Mouse (Mus musculus) forebrain, embryonic 12.5 days (tissue): ENCODE measurements around the gene Lrrc1. TPM values are rescaled to one million over a fixed set of nuclear protein-coding genes. Genes with fewer than 3 reads are reported as not detected.

Experiments used
- ATAC-seq: fragments of 200-750 bp; cut with Nextera tagmentation; 2 replicates; pipeline ENCODE4 v1.8.0; 2017; ENCODE audit warnings: moderate TSS enrichment; ENCODE audit not compliant: low FRiP score
- H3K27ac ChIP-seq: fragments of 300-500 bp; sonication (generic); 2 replicates; pipeline ENCODE4 v1.5.1; 2016; ENCODE audit warnings: mild to moderate bottlenecking
- H3K27me3 ChIP-seq: fragments of 300-500 bp; sonication (generic); 2 replicates; pipeline ENCODE4 v1.6.1; 2016; ENCODE audit warnings: mild to moderate bottlenecking
- H3K36me3 ChIP-seq: fragments of 300-500 bp; sonication (generic); replicated peaks from 2 replicates; pipeline ENCODE4 v1.6.1; 2016; ENCODE audit warnings: mild to moderate bottlenecking
- H3K4me1 ChIP-seq: fragments of 300-500 bp; sonication (generic); 2 replicates; pipeline ENCODE4 v1.6.1; 2016
- H3K4me2 ChIP-seq: fragments of 300-500 bp; sonication (generic); 2 replicates; pipeline ENCODE4 v1.6.1; 2016; ENCODE audit warnings: mild to moderate bottlenecking, moderate library complexity
- H3K4me3 ChIP-seq: fragments of 300-500 bp; sonication (generic); replicated peaks from 2 replicates; pipeline ENCODE4 v1.5.1; 2016; ENCODE audit warnings: mild to moderate bottlenecking
- H3K9ac ChIP-seq: fragments of 300-500 bp; sonication (generic); 2 replicates; pipeline ENCODE4 v1.6.1; 2016; ENCODE audit warnings: mild to moderate bottlenecking
- H3K9me3 ChIP-seq: fragments of 300-500 bp; sonication (generic); 2 replicates; pipeline ENCODE4 v1.6.1; 2016
- WGBS: fragments of 180-500 bp; shearing (Covaris S2); methylation state at CpG from one replicate; pipeline ENCODE4 v1.1.7; 2016; 5-methylcytosine and 5-hydroxymethylcytosine counted together
- polyA plus RNA-seq: library from polyadenylated mRNA; unstranded; fragments of >200 nt; fragmentation: Nextera tagmentation; extraction: Ambion mirVana; gene quantifications from 2 replicates; pipeline ENCODE4 v1.2.1, GENCODE M21; 2016

Gene Lrrc1
- polyA plus RNA-seq, 1 experiment from 2014 or later = 18.1 TPM

DNA sequence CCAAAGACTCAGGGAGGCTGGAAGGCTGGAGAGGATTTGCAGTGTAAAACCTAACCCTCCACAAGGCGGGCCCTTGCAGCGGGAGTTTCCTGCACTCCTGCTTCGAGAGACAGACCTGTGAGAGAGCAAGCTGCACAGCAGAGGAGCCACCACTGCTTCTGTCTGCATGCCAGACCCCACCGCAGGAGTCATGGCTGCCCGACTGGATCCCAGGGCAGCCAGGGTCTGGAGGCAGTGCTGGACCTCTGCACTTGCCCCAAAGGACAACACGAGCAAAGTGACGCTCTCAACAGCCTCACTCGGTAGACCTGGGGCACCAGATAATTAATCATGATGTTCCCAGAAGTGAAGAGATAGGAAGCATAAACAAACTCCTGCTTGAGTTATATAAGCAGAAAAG lies 72.1 kb downstream of the Lrrc1 start:
- Histone ChIP-seq H3K4me3 (no peak overlapping the region), H3K4me1 (peaks cover 21% of the 10 kb centered on the region), H3K27me3 (no peaks in the 10 kb centered on the region), H3K36me3 (peaks cover 20% of the 10 kb centered on the region), H3K9ac (no peak overlapping the region), H3K9me3 (no peaks in the 10 kb centered on the region), H3K27ac (no peak overlapping the region), H3K4me2 (no peak overlapping the region)
- WGBS = 83% methylated on average over 8 of the region's 8 CpGs
- ATAC-seq = no peak

DNA sequence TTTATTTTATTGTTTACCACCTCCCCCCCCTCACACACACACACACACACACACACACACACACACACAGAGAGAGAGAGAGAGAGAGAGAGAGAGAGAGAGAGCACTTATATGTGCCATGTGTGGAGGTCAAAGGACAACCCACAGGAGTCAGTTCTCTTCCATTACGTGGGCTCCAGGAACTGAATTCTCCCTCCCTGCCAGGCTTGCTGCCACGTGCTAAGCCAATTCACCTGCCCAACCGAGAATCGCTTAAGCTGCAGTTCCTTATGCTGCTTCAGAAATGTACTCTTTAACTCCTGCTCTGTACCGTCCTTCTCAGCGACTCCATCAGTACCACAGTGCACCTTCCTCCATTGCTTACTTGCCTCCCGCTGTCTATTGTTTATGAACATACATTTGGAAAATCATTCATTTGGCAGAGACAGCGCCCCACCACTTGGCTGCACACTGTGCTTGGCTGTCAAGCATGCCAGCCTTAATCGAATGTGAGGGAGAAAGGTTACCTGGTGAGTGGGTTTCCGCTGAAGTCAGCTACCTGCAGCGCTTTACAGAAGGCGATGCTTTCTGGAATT lies 72.9 kb downstream of the Lrrc1 start:
- H3K4me3 ChIP-seq = no peak overlapping the region
- no peak overlapping the region for H3K9ac ChIP-seq
- peaks cover 22% of the 10 kb centered on the region for H3K36me3 ChIP-seq
- no peaks in the 10 kb centered on the region for H3K9me3 ChIP-seq
- no peaks in the 10 kb centered on the region for H3K27me3 ChIP-seq
- H3K27ac ChIP-seq = no peak overlapping the region
- H3K4me1 ChIP-seq = peaks cover 14% of the 10 kb centered on the region
- ATAC-seq = no peak
- WGBS = 85% methylated on average over 12 of the region's 12 CpGs
- no peak overlapping the region for H3K4me2 ChIP-seq

- Histone ChIP-seq H3K4me1 (peaks cover 11% of the 10 kb centered on the region), H3K4me3 (no peak overlapping the region), H3K27me3 (no peaks in the 10 kb centered on the region), H3K36me3 (peaks cover 22% of the 10 kb centered on the region), H3K9me3 (no peaks in the 10 kb centered on the region), H3K27ac (no peak overlapping the region), H3K9ac (no peak overlapping the region), H3K4me2 (no peak overlapping the region)
- ATAC-seq = peak; percentile 76; the same call in 1 of the 2 replicates
- 63% methylated on average over 20 of the region's 20 CpGs for WGBS
These were observed 74.7 kb downstream of the Lrrc1 start for GRCm38 (mm10) chr9:77469791-77470607.

DNA sequence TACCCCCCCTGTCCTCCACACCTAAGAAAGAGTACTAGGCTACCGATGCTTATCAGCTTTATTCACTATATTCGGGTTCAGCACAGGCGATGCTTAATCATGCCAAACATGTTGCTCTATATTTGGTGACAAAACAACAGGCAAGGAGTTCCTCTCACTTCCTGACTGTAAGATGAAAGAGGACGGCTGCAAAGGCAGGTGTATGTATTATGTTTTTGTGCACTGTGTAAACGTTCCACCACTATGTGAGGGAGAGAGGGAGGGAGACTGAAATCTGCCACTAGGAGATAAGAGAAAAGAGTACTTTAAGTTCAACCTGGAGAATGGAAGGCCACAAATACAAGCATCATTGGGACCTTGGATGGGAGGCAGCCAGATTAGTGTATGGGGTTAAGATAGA lies 77.7 kb downstream of the Lrrc1 start:
- Histone ChIP-seq H3K9me3 (no peaks in the 10 kb centered on the region), H3K4me3 (no peak overlapping the region), H3K4me2 (no peak overlapping the region), H3K36me3 (peaks cover 20% of the 10 kb centered on the region), H3K9ac (no peak overlapping the region), H3K27me3 (no peaks in the 10 kb centered on the region), H3K4me1 (peaks cover 23% of the 10 kb centered on the region), H3K27ac (no peak overlapping the region)
- ATAC-seq = no peak
- WGBS = 90% methylated on average over 5 of the region's 5 CpGs

- Histone ChIP-seq H3K4me1 (peaks cover 22% of the 10 kb centered on the region), H3K4me3 (no peak overlapping the region), H3K9me3 (no peaks in the 10 kb centered on the region), H3K4me2 (no peak overlapping the region), H3K36me3 (peaks cover 20% of the 10 kb centered on the region), H3K27ac (no peak overlapping the region), H3K9ac (no peak overlapping the region), H3K27me3 (no peaks in the 10 kb centered on the region)
- WGBS = 72% methylated on average over 11 of the region's 11 CpGs
- peak; percentile 24; the same call in 1 of the 2 replicates for ATAC-seq
These were observed 79.3 kb downstream of the Lrrc1 start for GRCm38 (mm10) chr9:77465401-77465800.

GRCm38 (mm10) chr9:77463861-77464260 lies 80.8 kb downstream of the Lrrc1 start:
- no peak overlapping the region for H3K4me2 ChIP-seq
- H3K9ac ChIP-seq = no peak overlapping the region
- H3K27ac ChIP-seq = peak overlapping the region; percentile 53
- peaks cover 15% of the 10 kb centered on the region for H3K4me1 ChIP-seq
- 81% methylated on average over 7 of the region's 7 CpGs for WGBS
- H3K9me3 ChIP-seq = no peaks in the 10 kb centered on the region
- H3K36me3 ChIP-seq = peaks cover 18% of the 10 kb centered on the region
- H3K27me3 ChIP-seq = no peaks in the 10 kb centered on the region
- peak; percentile 60; the same call in 1 of the 2 replicates for ATAC-seq
- no peak overlapping the region for H3K4me3 ChIP-seq

DNA sequence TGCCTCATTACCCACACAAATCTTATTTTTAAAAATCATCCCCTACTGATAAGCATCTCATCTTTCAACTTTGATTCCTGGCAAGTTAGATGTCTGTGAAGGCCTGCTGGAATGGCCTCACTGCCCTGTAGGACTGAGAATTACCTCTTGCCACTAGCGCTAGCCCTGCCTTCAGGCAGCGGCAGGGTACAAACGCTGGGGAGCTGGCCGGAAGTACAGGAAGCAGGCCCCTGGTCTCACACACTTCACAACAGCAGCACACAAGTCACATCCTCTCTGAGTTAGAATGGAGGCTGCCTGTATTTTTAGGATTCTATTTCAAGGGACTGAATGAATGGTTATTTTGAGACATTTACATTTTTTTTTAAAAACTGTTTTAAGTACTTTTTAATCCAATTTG lies 81.5 kb downstream of the Lrrc1 start:
- Histone ChIP-seq H3K27ac (no peak overlapping the region), H3K4me3 (no peak overlapping the region), H3K27me3 (0 out of 2 replicates have a peak, but pooled peaks cover 5% of the 10 kb centered on the region), H3K4me2 (no peak overlapping the region), H3K9ac (no peak overlapping the region), H3K4me1 (peaks cover 15% of the 10 kb centered on the region), H3K36me3 (peaks cover 12% of the 10 kb centered on the region), H3K9me3 (no peaks in the 10 kb centered on the region)
- 72% methylated on average over 4 of the region's 4 CpGs for WGBS
- no peak for ATAC-seq

- no peak overlapping the region for H3K27ac ChIP-seq
- H3K4me1 ChIP-seq = peaks cover 16% of the 10 kb centered on the region
- H3K9ac ChIP-seq = no peak overlapping the region
- 0 out of 2 replicates have a peak, but pooled peaks cover 5% of the 10 kb centered on the region for H3K27me3 ChIP-seq
- H3K9me3 ChIP-seq = no peaks in the 10 kb centered on the region
- ATAC-seq = no peak
- H3K4me2 ChIP-seq = no peak overlapping the region
- WGBS = 80% methylated on average over 9 of the region's 9 CpGs
- H3K4me3 ChIP-seq = no peak overlapping the region
- H3K36me3 ChIP-seq = peaks cover 8% of the 10 kb centered on the region; the same call in 1 of the 2 replicates
These were observed 83.2 kb downstream of the Lrrc1 start for GRCm38 (mm10) chr9:77461371-77461915.

DNA sequence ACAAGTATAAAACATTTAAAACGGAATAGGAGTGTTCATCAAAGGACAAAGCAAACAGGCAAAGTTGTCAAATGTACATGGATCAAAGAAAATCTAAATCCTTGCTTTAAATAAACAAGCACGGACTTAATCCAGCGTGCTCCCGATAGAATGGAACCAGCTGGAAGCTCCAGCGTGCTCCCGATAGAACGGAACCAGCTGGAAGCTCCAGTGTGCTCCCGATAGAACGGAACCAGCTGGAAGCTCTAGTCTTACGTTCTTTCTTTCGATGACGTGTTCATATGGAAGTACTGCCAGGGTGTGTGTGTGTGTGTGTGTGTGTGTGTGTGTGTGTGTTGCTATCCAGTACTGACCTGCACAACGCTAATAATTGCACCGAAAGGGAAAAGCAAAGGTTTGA lies 84.3 kb downstream of the Lrrc1 start:
- Histone ChIP-seq H3K9me3 (no peaks in the 10 kb centered on the region), H3K9ac (no peak overlapping the region), H3K36me3 (0 out of 2 replicates have a peak, but pooled peaks cover 9% of the 10 kb centered on the region), H3K27me3 (0 out of 2 replicates have a peak, but pooled peaks cover 5% of the 10 kb centered on the region), H3K4me1 (peaks cover 26% of the 10 kb centered on the region), H3K4me2 (no peak overlapping the region), H3K27ac (no peak overlapping the region), H3K4me3 (no peak overlapping the region)
- ATAC-seq = no peak
- WGBS = 91% methylated on average over 14 of the region's 14 CpGs

DNA sequence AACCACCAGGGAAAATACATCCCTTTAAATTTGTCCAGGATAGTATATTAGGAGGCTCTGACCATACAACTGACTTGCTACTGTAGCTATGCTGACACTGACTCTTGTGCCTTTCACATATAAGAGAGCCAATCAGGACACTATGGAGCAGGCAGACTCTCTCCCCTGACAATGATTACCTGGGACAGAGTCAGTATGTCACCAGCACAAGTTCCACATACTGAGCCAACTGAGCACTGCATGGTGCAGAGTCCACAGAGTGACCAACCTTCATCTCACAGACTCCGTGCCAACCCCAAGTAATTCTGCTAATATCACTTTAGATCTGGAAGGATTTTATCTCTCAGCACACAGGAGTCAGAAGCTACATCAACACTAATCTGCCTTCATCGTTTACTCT lies 85.3 kb downstream of the Lrrc1 start:
- Histone ChIP-seq H3K4me3 (no peak overlapping the region), H3K9ac (no peak overlapping the region), H3K27me3 (0 out of 2 replicates have a peak, but pooled peaks cover 5% of the 10 kb centered on the region), H3K27ac (no peak overlapping the region), H3K36me3 (peaks cover 12% of the 10 kb centered on the region), H3K9me3 (no peaks in the 10 kb centered on the region), H3K4me2 (no peak overlapping the region), H3K4me1 (peaks cover 21% of the 10 kb centered on the region)
- ATAC-seq = no peak
- 96% methylated on average over 2 of the region's 2 CpGs for WGBS

DNA sequence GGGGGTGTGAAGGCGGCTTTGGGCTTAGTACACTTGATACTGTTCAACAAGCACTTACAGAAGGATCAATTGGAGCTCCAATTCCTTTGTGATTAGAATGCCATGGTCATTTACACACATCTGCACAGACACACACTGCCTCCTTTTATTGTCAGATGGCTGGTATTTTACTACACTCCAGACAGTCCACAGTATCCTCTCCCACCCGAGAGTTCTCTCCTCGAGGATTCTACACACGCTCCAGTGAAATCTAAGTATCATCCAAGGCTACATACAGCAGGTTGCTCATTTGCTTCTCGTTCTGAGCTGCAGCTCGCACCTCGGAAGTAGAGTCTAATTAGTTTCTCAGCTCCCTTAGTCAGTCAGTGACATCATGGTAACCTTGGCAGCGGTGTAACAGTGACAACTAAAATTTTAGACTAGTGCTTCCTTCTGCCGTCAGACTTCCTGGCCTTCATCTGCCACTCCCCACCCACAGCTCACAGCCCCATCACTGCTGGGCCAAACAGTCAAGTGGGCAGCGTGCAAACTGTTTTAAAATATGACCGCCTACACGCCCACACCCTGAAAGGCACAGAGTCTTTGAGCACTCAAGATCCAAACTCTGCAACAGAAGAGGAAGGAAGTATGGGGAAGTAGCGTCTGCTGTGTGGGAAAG lies 88.4 kb downstream of the Lrrc1 start:
- no peak overlapping the region for H3K4me3 ChIP-seq
- ATAC-seq = peak; percentile 42; the same call in 1 of the 2 replicates
- 0 out of 2 replicates have a peak, but pooled peaks cover 5% of the 10 kb centered on the region for H3K27me3 ChIP-seq
- H3K9me3 ChIP-seq = no peaks in the 10 kb centered on the region
- WGBS = 66% methylated on average over 13 of the region's 13 CpGs
- no peak overlapping the region for H3K27ac ChIP-seq
- H3K4me2 ChIP-seq = no peak overlapping the region
- H3K36me3 ChIP-seq = peaks cover 19% of the 10 kb centered on the region
- H3K4me1 ChIP-seq = peaks cover 28% of the 10 kb centered on the region
- no peak overlapping the region for H3K9ac ChIP-seq
